Mouse (Mus musculus) layer of hippocampus, adult 9-10 months (tissue): ENCODE data around the gene Ttc32.

Source experiments
- DNase-seq: peaks from one replicate; pipeline ENCODE4 v3.0.0; 2022; ENCODE audit warnings: low spot score

The Ttc32 gene

DNA sequence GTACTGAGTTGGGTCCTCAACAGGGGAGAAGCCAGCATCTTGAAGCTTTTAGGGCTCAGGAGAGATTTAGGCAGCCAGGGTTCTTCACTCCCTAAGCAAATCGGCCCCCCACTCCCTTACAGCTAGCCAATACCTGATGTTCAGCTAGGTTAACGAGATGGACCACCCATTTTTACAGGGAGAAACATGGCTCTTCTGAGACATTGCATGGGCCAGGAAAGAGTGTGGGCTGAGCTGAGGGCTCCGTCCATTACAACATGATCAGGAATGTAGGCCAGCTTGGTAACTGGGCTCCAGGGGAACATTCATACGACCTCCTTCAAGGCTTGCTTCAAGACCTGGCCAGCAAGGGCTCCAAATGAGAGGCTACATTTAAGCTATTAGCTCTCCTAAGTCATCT lies 16.9 kb downstream of the Ttc32 start:
- DNase-seq, result no peak

DNA sequence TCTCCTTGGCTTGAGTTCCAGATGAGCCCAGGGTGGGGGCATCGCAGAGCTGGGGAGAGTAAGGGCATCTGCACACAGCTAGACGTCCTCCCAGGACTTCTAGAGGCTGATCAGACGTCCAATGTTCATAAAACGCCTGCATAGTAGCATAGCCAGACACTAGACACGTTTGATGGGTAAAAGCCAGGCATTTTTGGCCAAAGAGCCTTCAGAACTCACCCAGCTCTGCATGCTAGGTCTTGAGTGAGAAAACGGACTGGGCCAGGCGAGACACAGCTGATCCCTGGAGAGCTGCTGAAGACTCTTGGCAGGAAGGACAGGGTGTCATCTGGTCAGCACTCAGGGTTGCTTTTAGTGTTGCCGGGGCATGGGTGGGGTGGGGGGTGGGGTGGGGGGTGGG lies 18.3 kb downstream of the Ttc32 start:
- DNase-seq, result no peak

DNA sequence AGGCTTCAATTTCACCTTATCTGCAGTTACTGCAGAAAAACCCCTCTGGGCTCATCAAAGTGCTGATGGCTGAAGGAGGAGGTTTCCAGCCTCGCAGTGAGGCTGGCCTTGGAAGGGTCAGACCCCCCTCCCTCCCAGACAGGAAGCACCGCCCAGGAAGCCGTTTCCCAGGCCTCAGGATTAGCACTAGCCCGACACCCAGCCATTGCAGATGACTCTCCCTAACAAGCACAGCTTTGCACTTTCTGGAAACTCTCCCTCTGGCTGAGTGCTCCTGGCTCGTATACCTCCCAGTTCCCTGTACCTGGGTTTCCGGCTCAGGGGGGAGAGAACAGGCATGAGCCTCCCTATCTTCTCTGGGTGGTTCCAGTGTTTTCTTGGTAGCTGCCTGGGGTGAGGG lies 21.0 kb downstream of the Ttc32 start:
- no peak for DNase-seq

DNA sequence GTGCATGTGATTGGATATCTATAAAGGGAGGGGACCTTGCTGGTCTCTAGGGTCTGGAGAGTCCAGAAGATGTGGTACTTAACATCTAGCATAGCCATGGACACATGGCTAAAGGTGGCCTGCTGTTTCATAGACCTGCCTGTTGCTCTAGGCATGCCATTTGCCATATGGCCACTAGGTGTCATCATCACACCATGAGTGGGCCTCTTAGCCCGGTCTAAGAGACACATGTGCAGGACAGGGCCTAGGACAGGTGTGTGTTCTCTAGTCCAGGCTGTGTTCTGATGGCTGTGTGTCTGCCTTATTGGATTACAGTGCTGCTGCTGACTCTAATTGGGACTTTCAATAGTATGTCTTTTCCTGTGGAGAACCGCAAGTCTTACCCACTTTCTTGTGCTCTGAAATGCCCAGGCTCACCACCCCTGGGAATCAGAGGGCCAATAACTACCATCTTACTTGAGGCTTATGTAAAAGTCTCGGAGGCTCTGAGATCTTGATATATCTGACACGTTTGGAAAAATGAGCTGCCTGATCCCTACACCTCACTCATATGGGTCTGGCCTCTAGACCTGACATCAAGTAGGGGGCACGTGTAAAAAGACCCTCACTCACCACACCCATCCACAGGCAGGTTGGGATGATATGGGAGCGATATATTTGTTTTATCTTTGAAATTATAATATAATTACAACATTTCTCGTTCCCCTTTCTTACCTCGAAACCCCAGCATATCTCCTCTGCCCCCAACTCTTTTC lies 22.5 kb downstream of the Ttc32 start:
- peak; percentile 71 for DNase-seq

DNA sequence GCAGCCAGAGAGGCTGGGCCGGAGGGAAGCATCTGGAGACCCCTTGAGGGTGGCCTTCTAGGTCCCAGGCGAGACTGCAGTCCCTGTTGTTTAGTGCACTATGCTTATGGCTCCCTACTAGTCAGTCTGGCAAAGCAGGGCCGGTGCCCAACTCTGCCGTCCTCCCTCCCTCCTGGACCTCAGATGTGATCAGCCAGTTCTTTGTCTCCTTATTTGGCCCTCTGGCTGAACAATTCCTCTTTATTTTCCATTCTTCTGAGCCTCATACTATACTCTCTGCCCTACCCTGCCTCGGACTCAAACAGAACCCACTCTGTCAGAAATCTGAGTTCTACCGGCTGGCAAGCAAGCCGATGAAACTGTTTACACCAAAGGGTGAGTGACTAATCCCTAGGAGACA lies 23.5 kb downstream of the Ttc32 start:
- no peak for DNase-seq

GRCm38 (mm10) chr12:9054012-9054411 lies 24.2 kb downstream of the Ttc32 start:
- DNase-seq, result no peak

DNA sequence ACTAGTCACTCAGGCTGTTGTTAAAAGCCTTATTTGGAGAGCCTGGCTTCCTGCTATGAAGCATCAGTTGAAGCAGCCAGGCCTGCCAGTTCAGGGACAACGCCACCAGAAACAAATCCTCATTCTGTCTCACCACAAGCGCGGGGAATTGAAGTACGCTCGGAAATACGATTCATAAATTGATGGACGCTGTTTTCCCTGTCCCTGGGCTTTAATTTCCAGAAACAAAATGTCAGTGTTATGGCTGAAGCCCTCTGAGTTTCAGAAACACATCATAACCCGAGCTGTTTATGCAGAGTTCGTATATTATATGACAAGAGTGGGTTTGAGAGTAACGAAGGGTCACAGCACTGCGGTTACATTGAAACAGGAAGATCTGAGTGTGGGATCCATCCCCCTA lies 25.5 kb downstream of the Ttc32 start:
- DNase-seq, result no peak

GRCm38 (mm10) chr12:9059502-9059901 lies 29.7 kb downstream of the Ttc32 start:
- no peak for DNase-seq

DNA sequence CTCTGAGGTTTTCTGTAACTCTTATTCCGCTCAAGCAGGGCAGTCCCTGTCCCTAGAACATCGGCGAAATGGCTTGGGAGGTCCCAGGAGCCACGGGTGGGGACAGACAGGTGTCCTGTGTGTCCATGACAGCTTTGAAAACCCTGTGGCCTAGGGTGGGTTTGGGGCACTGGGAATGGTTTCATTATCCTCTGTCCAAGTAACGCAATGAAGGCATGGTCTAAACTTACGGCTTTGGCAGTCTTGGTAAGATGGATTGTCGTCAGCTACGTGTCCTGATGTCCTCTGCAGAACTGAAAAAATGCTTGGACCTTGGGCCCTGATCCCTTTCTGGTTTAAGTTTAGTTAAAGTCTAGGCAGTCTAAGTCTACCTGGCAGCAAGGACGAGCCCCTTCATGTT lies 30.2 kb downstream of the Ttc32 start:
- no peak for DNase-seq

GRCm38 (mm10) chr12:9063611-9064010 lies 33.8 kb downstream of the Ttc32 start:
- no peak for DNase-seq

DNA sequence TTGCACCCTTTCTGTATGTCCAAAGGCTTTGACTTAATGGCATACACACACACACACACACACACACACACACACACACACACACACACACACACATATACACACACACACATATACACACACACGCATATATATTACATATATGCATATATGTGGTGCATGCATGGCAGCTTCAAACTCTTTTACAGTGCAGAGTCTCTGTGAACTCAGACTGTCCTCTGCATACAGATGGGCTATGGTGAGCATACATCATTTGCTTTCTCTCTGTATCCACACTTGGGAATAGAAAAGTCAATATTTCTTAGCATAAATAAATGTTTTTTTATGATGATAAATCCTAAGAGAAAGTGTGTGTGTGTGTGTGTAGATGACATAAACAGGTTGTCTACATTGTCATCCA lies 41.3 kb downstream of the Ttc32 start:
- no peak for DNase-seq

- no peak for DNase-seq
Observed at GRCm38 (mm10) chr12:9071493-9071892, 41.7 kb downstream of the Ttc32 start.

DNA sequence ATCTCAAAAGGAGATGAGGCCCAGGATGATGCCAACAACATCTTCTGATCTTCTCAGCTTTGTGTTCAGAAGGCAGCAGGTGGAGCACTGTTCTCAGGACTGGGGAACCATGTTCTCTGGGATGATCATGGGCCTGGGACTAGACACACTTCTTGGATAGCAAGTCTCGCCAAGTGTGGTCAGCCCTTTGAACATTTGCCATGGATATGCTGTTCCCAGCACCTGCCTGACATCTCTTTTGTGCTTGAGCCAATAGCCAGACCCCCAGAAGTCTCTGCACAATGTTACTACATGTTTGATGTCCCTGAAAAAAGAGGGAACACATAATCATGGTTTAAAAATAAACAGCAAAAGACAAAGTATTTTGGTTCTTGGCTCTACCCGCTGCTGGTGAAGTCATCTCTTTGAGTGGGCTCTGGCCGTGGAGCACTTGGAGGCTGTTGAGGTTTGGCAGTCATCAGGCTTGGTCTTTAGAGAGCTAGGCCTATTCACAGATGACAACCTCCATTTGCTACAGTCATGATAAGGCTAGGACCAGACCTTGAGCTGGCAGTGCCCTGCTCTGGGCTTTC lies 47.8 kb downstream of the Ttc32 start:
- DNase-seq, result no peak

DNA sequence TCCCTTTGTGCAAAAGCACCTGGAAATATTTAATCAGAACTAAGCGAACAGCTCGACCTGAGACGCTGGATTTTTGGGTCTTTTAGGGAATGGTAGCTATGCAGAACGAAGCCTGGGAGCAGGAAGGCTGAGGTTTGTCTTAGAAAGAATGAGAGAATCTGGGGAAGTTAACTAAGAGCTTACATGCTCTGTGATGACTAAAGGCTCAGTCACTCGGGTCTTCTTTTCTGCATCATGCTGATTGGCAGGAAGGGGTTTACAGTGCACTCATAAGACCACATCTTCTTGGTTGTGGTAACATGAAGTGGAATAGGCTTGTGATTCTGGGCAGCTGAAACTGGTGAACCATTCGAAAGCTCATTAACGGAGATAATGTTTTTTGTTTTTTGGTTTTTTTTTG lies 60.4 kb downstream of the Ttc32 start:
- no peak for DNase-seq
